Mouse (Mus musculus): ENCODE measurements around the gene Cacna2d1.

Cacna2d1 gene

GRCm38 (mm10) chr5:16294708-16295107, 360.2 kb downstream of the Cacna2d1 start:
- DNase-seq = no peak

- no peak for DNase-seq
Observed at GRCm38 (mm10) chr5:16297170-16297771, 362.8 kb downstream of the Cacna2d1 start.

- DNase-seq = no peak
Observed at GRCm38 (mm10) chr5:16299631-16300030, 365.1 kb downstream of the Cacna2d1 start.

- peak; percentile 18 to 43 for DNase-seq
Observed at GRCm38 (mm10) chr5:16309168-16310006, 374.9 kb downstream of the Cacna2d1 start.

GRCm38 (mm10) chr5:16314242-16314641, 379.8 kb downstream of the Cacna2d1 start:
- DNase-seq = no peak

- no peak for DNase-seq
Observed at GRCm38 (mm10) chr5:16315983-16316390, 381.5 kb downstream of the Cacna2d1 start.

GRCm38 (mm10) chr5:16317680-16318242, 383.3 kb downstream of the Cacna2d1 start:
- no peak for DNase-seq

- no peak for DNase-seq
Observed at GRCm38 (mm10) chr5:16326610-16327009, 392.1 kb downstream of the Cacna2d1 start.

- no peak for DNase-seq
Observed at GRCm38 (mm10) chr5:16345393-16345792, 410.9 kb downstream of the Cacna2d1 start.

- no peak for DNase-seq
Observed at GRCm38 (mm10) chr5:16355816-16356215, 421.3 kb downstream of the Cacna2d1 start.

GRCm38 (mm10) chr5:16357709-16358108, 423.2 kb downstream of the Cacna2d1 start:
- no peak for DNase-seq

- DNase-seq = no peak
Observed at GRCm38 (mm10) chr5:16362076-16362475, 427.6 kb downstream of the Cacna2d1 start.

GRCm38 (mm10) chr5:16363171-16363570, 428.7 kb downstream of the Cacna2d1 start:
- no peak for DNase-seq

- DNase-seq = no peak
Observed at GRCm38 (mm10) chr5:16370706-16371105, 436.2 kb downstream of the Cacna2d1 start.

- DNase-seq = no peak
Observed at GRCm38 (mm10) chr5:16373966-16374365, 439.5 kb downstream of the Cacna2d1 start.

GRCm38 (mm10) chr5:16376329-16376908, 441.9 kb downstream of the Cacna2d1 start:
- no peak for DNase-seq

GRCm38 (mm10) chr5:16410011-16410410, 475.5 kb downstream of the Cacna2d1 start:
- peak; percentile 5 to 25 for DNase-seq

GRCm38 (mm10) chr5:16414693-16415092, 480.2 kb downstream of the Cacna2d1 start:
- DNase-seq = no peak

- DNase-seq = no peak
Observed at GRCm38 (mm10) chr5:16417996-16418395, 483.5 kb downstream of the Cacna2d1 start.

- no peak for DNase-seq
Observed at GRCm38 (mm10) chr5:16418504-16418903, 484.0 kb downstream of the Cacna2d1 start.

Measured in lung, adult 18-20 months (tissue).